Mouse (Mus musculus) cortical plate, adult 2 months (tissue): ENCODE measurements around the gene Gata5.

Source experiments
- CTCF ChIP-seq: fragments of 200-500 bp; IDR thresholded peaks from 2 replicates; pipeline ENCODE4 v1.5.1; 2011; ENCODE audit warnings: mild to moderate bottlenecking, control low read depth, low read length; ENCODE audit not compliant: insufficient read depth; ENCODE audit errors: extremely low read depth
- POLR2A ChIP-seq: fragments of 200-500 bp; IDR thresholded peaks from 2 replicates; pipeline ENCODE4 v1.6.1; 2011; ENCODE audit warnings: mild to moderate bottlenecking, low read length, control low read depth; ENCODE audit not compliant: insufficient read depth; ENCODE audit errors: extremely low read depth

DNA sequence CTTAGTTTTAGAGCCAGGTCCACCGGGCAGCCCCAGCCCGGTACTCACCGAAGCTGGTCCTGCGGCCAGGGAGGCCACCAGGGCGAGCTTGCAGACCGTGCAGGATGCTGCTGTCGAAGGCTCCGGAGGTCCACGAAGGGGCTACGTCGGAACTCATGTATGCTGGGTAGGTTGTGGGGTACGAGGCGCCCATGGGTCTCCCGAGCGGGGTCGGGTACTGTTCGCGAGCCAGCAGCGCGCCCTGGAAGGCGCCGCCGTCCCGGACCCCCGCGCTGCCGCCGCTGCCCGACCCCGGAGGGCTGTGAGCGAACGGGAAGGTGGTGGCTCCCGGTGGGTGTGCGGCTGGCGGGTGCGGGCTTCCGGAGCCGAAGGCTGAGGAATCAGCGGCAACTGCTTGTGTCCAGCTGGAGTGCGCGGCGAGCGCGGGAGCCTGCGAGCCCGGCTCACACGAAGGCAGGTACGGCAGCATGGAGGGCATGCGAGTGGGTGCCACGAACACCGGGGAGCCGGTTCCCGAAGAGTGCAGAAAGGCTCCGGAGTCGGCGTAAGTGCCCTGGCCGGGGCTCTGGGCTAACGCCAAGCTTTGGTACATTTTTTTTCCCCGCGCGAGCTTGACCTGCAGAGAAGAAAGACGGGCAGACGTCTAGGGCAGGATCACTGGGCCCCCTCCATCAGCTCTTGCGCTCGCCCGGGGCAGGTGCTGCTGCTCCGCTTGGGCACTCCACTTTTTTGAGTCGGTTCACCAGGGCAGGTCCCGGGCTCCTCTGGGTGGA is 535 bp downstream of the Gata5 start:
- TF ChIP-seq CTCF (no peak), POLR2A (no peak)
